Mouse (Mus musculus) stomach, postnatal 0 days (tissue): ENCODE results near the gene Gjc1. TPM values are rescaled to one million over a fixed set of nuclear protein-coding genes. Genes with fewer than 3 reads are reported as not detected.

Experiments
- ATAC-seq: fragments of 200-750 bp; cut with Nextera tagmentation; 2 replicates; pipeline ENCODE4 v1.8.0; 2017; ENCODE audit not compliant: low FRiP score, low TSS enrichment
- DNase-seq: peaks from one replicate; pipeline ENCODE4 v3.0.0-alpha.2; 2016; ENCODE audit warnings: low spot score
- H3K27ac ChIP-seq: fragments of 300-500 bp; sonication (generic); replicated peaks from 2 replicates; pipeline ENCODE4 v1.5.1; 2014; ENCODE audit warnings: mild to moderate bottlenecking, control low read depth
- H3K27me3 ChIP-seq: fragments of 300-500 bp; sonication (generic); 2 replicates; pipeline ENCODE4 v1.6.1; 2014; ENCODE audit warnings: low read length; ENCODE audit not compliant: control insufficient read depth, insufficient read depth
- H3K36me3 ChIP-seq: fragments of 300-500 bp; sonication (generic); 2 replicates; pipeline ENCODE4 v1.6.1; 2014; ENCODE audit warnings: low read length, mixed read lengths; ENCODE audit not compliant: control insufficient read depth, insufficient read depth
- H3K4me1 ChIP-seq: fragments of 300-500 bp; sonication (generic); replicated peaks from 2 replicates; pipeline ENCODE4 v1.6.1; 2014; ENCODE audit warnings: antibody characterized with exemption; ENCODE audit not compliant: control insufficient read depth, insufficient read depth
- H3K4me2 ChIP-seq: fragments of 300-500 bp; sonication (generic); replicated peaks from 2 replicates; pipeline ENCODE4 v1.6.1; 2014; ENCODE audit warnings: low read depth, mild to moderate bottlenecking, control low read depth, moderate library complexity
- H3K4me3 ChIP-seq: fragments of 300-500 bp; sonication (generic); 2 replicates; pipeline ENCODE4 v1.5.1; 2014; ENCODE audit warnings: low read depth, low read length, control low read depth
- H3K9ac ChIP-seq: fragments of 300-500 bp; sonication (generic); 2 replicates; pipeline ENCODE4 v1.6.1; 2014; ENCODE audit warnings: mild to moderate bottlenecking, low read length, control low read depth, mixed read lengths
- H3K9me3 ChIP-seq: fragments of 300-500 bp; sonication (generic); 2 replicates; pipeline ENCODE4 v1.6.1; 2016; ENCODE audit warnings: low read length; ENCODE audit not compliant: control insufficient read depth
- CTCF ChIP-seq: IDR thresholded peaks from 2 replicates; pipeline ENCODE4 v1.5.1; 2016; ENCODE audit warnings: antibody characterized with exemption, low read depth, mild to moderate bottlenecking, moderate library complexity
- EP300 ChIP-seq: optimal IDR thresholded peaks from 2 replicates; pipeline ENCODE3; 2016; ENCODE audit warnings: antibody characterized with exemption
- WGBS: fragments of 180-500 bp; shearing (Covaris S2); extraction: QIAGEN DNeasy Blood & Tissue Kit; methylation state at CpG from one replicate; pipeline ENCODE4 v1.1.7; 2014; 5-methylcytosine and 5-hydroxymethylcytosine counted together
- polyA plus RNA-seq: library from polyadenylated mRNA; unstranded; fragments of >200 nt; fragmentation: Nextera tagmentation; extraction: Ambion mirVana; gene quantifications from 2 replicates; pipeline ENCODE4 v1.2.1, GENCODE M21; 2015

The Gjc1 gene
- polyA plus RNA-seq, 1 experiment from 2014 or later, result 21.1 TPM

DNA sequence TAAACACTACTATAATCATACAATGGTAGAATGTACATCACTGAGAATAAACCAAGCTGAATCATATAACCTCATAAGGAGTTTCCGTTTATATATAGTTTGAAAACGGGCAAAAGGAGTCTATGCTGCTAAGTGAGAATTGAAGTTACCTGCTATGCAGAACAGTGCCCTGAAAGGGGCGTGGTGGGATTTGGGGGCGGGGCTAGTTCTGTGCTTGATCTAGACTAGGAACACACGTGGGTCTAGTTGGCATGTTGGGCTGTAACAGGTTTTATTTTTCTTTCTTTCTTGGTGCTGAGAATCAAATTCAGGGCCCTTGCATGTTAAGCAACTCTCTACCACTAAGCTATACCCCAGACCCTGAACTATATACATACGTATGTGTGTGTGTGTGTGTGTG is 1.7 kb upstream of the Gjc1 start:
- no peak for ATAC-seq
- Histone ChIP-seq H3K27ac (no peak overlapping the region), H3K4me1 (no peaks in the 10 kb centered on the region), H3K4me2 (no peak overlapping the region), H3K9me3 (no peaks in the 10 kb centered on the region), H3K4me3 (no peak overlapping the region), H3K9ac (no peak overlapping the region), H3K36me3 (no peaks in the 10 kb centered on the region), H3K27me3 (no peaks in the 10 kb centered on the region)
- WGBS, result 45% methylated on average over 6 of the region's 6 CpGs
- DNase-seq, result peak; percentile 44
- TF ChIP-seq CTCF, result no peak

DNA sequence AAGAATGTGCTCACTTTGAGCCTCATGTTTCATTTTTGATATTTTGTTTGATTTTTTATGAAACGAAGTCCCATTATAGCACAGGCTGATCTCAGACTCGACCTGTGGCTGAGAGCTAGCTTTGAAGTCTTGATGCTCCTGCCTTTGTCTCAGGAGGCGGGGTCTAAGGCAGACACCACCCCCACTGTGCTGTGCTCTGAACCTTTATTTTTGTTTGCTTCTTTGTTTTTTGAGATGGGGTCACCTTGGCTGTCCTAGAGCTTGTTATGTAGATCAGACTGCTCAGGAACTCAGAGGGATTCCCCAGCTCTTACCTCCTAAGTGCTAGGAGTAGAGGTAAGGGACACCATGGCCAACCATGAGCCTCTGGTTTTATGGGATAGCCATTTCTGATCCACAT is 932 bp upstream of the Gjc1 start:
- WGBS, result 31% methylated on average over 3 of the region's 3 CpGs
- ATAC-seq (no peak), DNase-seq (no peak)
- no peak for TF ChIP-seq CTCF
- no peak for TF ChIP-seq EP300
- Histone ChIP-seq H3K4me1 (no peaks in the 10 kb centered on the region), H3K9me3 (no peaks in the 10 kb centered on the region), H3K4me3 (no peak overlapping the region), H3K27me3 (no peaks in the 10 kb centered on the region), H3K27ac (no peak overlapping the region), H3K4me2 (no peak overlapping the region), H3K9ac (no peak overlapping the region), H3K36me3 (no peaks in the 10 kb centered on the region)

DNA sequence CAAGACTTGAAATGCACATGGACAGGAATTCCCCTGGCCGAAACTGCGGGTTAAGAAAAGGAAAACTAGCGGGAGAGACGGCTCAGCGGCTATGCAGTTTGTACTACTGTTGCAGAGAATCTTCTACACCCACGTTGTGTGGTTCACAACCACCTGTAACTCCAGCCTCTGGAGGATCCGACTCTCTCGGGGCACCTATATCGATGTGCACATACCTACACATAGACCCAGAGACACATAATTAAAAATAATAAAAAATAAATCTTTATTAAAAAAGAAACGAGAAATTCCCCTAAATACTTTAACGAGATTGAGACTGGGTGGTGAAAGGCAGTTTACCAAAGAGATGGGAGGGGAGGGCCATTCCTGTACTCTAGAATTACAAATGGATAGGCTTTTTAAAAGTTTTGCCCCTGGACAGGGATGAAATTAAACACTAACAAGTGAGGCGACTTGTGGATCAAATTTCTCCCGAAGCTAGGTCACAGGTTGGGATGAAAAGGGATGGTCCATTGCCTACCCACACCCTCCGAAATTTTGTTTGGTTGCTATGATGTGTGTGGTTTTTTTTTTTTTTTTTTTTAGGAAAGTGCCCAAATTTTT is 384 bp upstream of the Gjc1 start:
- no peaks in the 10 kb centered on the region for H3K9me3 ChIP-seq
- DNase-seq (no peak), ATAC-seq (no peak)
- H3K4me1 ChIP-seq, result no peaks in the 10 kb centered on the region
- TF ChIP-seq EP300 (no peak), CTCF (no peak)
- no peaks in the 10 kb centered on the region for H3K27me3 ChIP-seq
- H3K27ac ChIP-seq, result peak overlapping the region; percentile 96
- H3K4me2 ChIP-seq, result peak overlapping the region; percentile 82
- no peak overlapping the region for H3K9ac ChIP-seq
- 11% methylated on average over 14 of the region's 14 CpGs for WGBS
- H3K36me3 ChIP-seq, result no peaks in the 10 kb centered on the region
- peak overlapping the region; percentile 76 for H3K4me3 ChIP-seq

GRCm38 (mm10) chr11:102818121-102819020 is 1.1 kb downstream of the Gjc1 start:
- Histone ChIP-seq H3K9me3 (no peaks in the 10 kb centered on the region), H3K36me3 (no peaks in the 10 kb centered on the region), H3K27me3 (no peaks in the 10 kb centered on the region), H3K4me1 (no peaks in the 10 kb centered on the region), H3K9ac (peak overlapping the region; percentile 84), H3K4me2 (peak overlapping the region; percentile 82), H3K4me3 (peak overlapping the region; percentile 76), H3K27ac (peak overlapping the region; percentile 96)
- WGBS, result under 1% methylated on average over 53 of the region's 92 CpGs
- TF ChIP-seq CTCF, result peak; percentile 17; the same call in 1 of the 2 replicates
- no peak for TF ChIP-seq EP300
- ATAC-seq (peak; percentile 49; the same call in 1 of the 2 replicates), DNase-seq (peak; percentile 45)

DNA sequence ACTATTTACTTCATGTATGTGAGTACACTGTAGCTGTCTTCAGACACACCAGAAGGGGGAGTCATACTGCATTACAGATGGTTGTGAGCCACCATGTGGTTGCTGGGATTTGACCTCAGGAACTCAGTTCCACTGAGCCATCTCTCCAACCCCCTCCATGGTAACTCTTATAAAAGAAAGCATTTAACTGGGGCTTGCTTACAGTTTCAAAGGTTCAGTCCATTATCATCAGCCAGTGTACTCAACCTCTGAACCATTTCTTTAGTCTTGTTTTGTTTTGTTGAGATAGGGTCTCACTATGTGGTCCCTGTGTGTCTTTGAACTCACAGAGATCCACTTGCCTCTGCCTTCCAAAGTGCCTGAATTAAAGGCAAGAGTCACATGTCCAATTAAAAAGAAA is 4.6 kb downstream of the Gjc1 start:
- Histone ChIP-seq H3K36me3 (no peaks in the 10 kb centered on the region), H3K4me1 (no peaks in the 10 kb centered on the region), H3K4me3 (no peak overlapping the region), H3K9me3 (no peaks in the 10 kb centered on the region), H3K27ac (no peak overlapping the region), H3K27me3 (no peaks in the 10 kb centered on the region), H3K4me2 (no peak overlapping the region), H3K9ac (no peak overlapping the region)
- no peak for DNase-seq
- TF ChIP-seq CTCF (peak; percentile 33), EP300 (no peak)
- no peak for ATAC-seq
